18 mouse cellular contexts compared by ENCODE assay signal in the genomic region with DNA sequence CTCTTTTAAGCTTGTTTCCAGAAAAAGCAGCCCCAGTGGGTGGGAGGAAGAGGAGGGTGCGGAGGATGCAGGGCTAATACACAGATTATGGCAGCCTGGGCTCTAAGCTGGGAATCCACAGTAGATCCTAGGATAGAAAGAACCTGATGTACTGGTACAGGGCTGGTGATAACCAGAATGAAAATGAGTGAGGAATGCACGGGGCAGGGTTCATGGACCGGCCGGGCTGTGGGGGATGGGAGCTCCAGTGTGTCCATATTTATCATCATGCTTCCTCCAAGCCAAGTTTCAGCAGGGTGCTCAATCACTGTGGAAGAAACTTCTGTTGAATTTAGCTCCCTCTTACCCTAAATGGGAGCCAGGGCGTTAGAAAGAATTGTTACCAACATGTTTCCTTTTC. TPM values are rescaled to one million over a fixed set of nuclear protein-coding genes. Genes with fewer than 3 reads are reported as not detected.
A peak's percentile ranks its signal among the peaks of the same experiment; 100 is the strongest.
DNase-seq lines count a peak whose midpoint lies in the region; ATAC-seq and TF ChIP-seq lines count a peak whose summit lies in the region.
"Had no signal": no experiment of that assay in that cellular context is flagged by ENCODE, and none has a peak within 500 bp of the region (broad histone marks: within the 10 kb centered on the region; RNA-seq: fewer than 3 reads in every experiment).

No protein-coding gene starts in this region.

- H3K27ac ChIP-seq in liver, postnatal 0 days (ENCODE audit: low read depth), result no peak overlapping the region
- H3K27ac ChIP-seq in liver, embryonic 12.5 days, result no peak overlapping the region
- no peak overlapping the region for H3K27ac ChIP-seq in kidney, postnatal 0 days
- H3K27ac ChIP-seq in stomach, postnatal 0 days (replicated peaks), result peak overlapping the region; percentile 56; the same call in 1 of the 2 replicates
- H3K27ac ChIP-seq in midbrain, embryonic 16.5 days (ENCODE audit: low read length), result no peak overlapping the region
- H3K27ac ChIP-seq: hindbrain, embryonic 13.5 days; limb, embryonic 15.5 days; lung, embryonic 15.5 days had no signal

- H3K9ac ChIP-seq in liver, postnatal 0 days (replicated peaks), result no peak overlapping the region
- no peak overlapping the region for H3K9ac ChIP-seq in liver, embryonic 12.5 days
- H3K9ac ChIP-seq in kidney, postnatal 0 days (ENCODE audit: low read depth, low read length), result no peak overlapping the region
- no peak overlapping the region for H3K9ac ChIP-seq in stomach, postnatal 0 days (ENCODE audit: low read length)
- no peak overlapping the region for H3K9ac ChIP-seq in midbrain, embryonic 16.5 days (ENCODE audit: low read depth, low read length)
- H3K9ac ChIP-seq: hindbrain, embryonic 13.5 days; limb, embryonic 15.5 days; lung, embryonic 15.5 days had no signal

- no peak for TF ChIP-seq EP300 in liver, postnatal 0 days (IDR thresholded peaks at IDR 0.05; ENCODE audit: low read depth)
- TF ChIP-seq EP300 in stomach, postnatal 0 days (optimal IDR thresholded peaks at IDR 0.05), result no peak

- 64% methylated on average over 5 of the region's 5 CpGs for WGBS in liver, postnatal 0 days (ENCODE audit: insufficient replicate concordance)
- WGBS in liver, embryonic 12.5 days (ENCODE audit: insufficient replicate concordance), result 76% methylated on average over 5 of the region's 5 CpGs
- WGBS in kidney, postnatal 0 days, result 62% methylated on average over 5 of the region's 5 CpGs
- 36% methylated on average over 5 of the region's 5 CpGs for WGBS in stomach, postnatal 0 days
- WGBS in midbrain, embryonic 16.5 days, result 81% methylated on average over 5 of the region's 5 CpGs

- DNase-seq in embryo, embryonic 10 days (ENCODE audit: low spot score), result peak; percentile 39
- no peak for DNase-seq in embryo, embryonic 11 days
- DNase-seq in liver, postnatal 0 days, result peak; percentile 42
- DNase-seq in kidney, postnatal 0 days (ENCODE audit: low spot score), result peak; percentile 40
- peak; percentile 77 for DNase-seq in stomach, postnatal 0 days (ENCODE audit: low spot score)
- DNase-seq in lung, postnatal 10 days, result no peak
- DNase-seq: cerebellum, adult 9-10 months; gastrocnemius, postnatal 10 days; midbrain, embryonic 14.5 days; thymus, postnatal 4 days had no signal

- H3K27me3 ChIP-seq in liver, postnatal 0 days (ENCODE audit: insufficient read depth, low read length), result no peaks in the 10 kb centered on the region
- no peaks in the 10 kb centered on the region for H3K27me3 ChIP-seq in liver, embryonic 12.5 days (replicated peaks)
- H3K27me3 ChIP-seq in kidney, postnatal 0 days (ENCODE audit: insufficient read depth, low read length), result no peaks in the 10 kb centered on the region
- H3K27me3 ChIP-seq in stomach, postnatal 0 days (ENCODE audit: control insufficient read depth, insufficient read depth, low read length), result no peaks in the 10 kb centered on the region
- no peaks in the 10 kb centered on the region for H3K27me3 ChIP-seq in midbrain, embryonic 16.5 days (ENCODE audit: control insufficient read depth, insufficient read depth, low read depth, low read length)
- H3K27me3 ChIP-seq: limb, embryonic 15.5 days; lung, embryonic 15.5 days had no signal

- H3K4me2 ChIP-seq in liver, postnatal 0 days (ENCODE audit: low read depth, low read length), result no peak overlapping the region
- H3K4me2 ChIP-seq in liver, embryonic 12.5 days, result no peak overlapping the region
- H3K4me2 ChIP-seq in kidney, postnatal 0 days (ENCODE audit: low read length), result no peak overlapping the region
- no peak overlapping the region for H3K4me2 ChIP-seq in stomach, postnatal 0 days (replicated peaks; ENCODE audit: low read depth)
- no peak overlapping the region for H3K4me2 ChIP-seq in midbrain, embryonic 16.5 days (ENCODE audit: low read length)
- H3K4me2 ChIP-seq: hindbrain, embryonic 13.5 days; limb, embryonic 15.5 days; lung, embryonic 15.5 days had no signal

- no peaks in the 10 kb centered on the region for H3K36me3 ChIP-seq in liver, postnatal 0 days (replicated peaks; ENCODE audit: insufficient read depth, low read length)
- no peaks in the 10 kb centered on the region for H3K36me3 ChIP-seq in liver, embryonic 12.5 days
- H3K36me3 ChIP-seq in kidney, postnatal 0 days (ENCODE audit: insufficient read depth, low read length), result no peaks in the 10 kb centered on the region
- H3K36me3 ChIP-seq in stomach, postnatal 0 days (ENCODE audit: control insufficient read depth, insufficient read depth, low read length), result no peaks in the 10 kb centered on the region
- no peaks in the 10 kb centered on the region for H3K36me3 ChIP-seq in midbrain, embryonic 16.5 days (ENCODE audit: control insufficient read depth, insufficient read depth, low read length)
- H3K36me3 ChIP-seq: hindbrain, embryonic 13.5 days; limb, embryonic 15.5 days; lung, embryonic 15.5 days had no signal

- H3K4me3 ChIP-seq in liver, postnatal 0 days (ENCODE audit: low read depth, low read length), result no peak overlapping the region
- H3K4me3 ChIP-seq in liver, embryonic 12.5 days, result no peak overlapping the region
- no peak overlapping the region for H3K4me3 ChIP-seq in kidney, postnatal 0 days (replicated peaks; ENCODE audit: low read depth, low read length)
- no peak overlapping the region for H3K4me3 ChIP-seq in stomach, postnatal 0 days (ENCODE audit: low read depth, low read length)
- no peak overlapping the region for H3K4me3 ChIP-seq in midbrain, embryonic 16.5 days (ENCODE audit: low read depth, low read length)
- H3K4me3 ChIP-seq: hindbrain, embryonic 13.5 days; limb, embryonic 15.5 days; lung, embryonic 15.5 days had no signal

- no peak for TF ChIP-seq CTCF in liver, postnatal 0 days (IDR thresholded peaks at IDR 0.05; ENCODE audit: low read depth)
- no peak for TF ChIP-seq CTCF in kidney, postnatal 0 days (IDR thresholded peaks at IDR 0.05; ENCODE audit: low read depth)
- no peak for TF ChIP-seq CTCF in stomach, postnatal 0 days (IDR thresholded peaks at IDR 0.05; ENCODE audit: low read depth)

- ATAC-seq in liver, postnatal 0 days, result no peak
- ATAC-seq in liver, embryonic 12.5 days, result no peak
- ATAC-seq in kidney, postnatal 0 days (replicated peaks; ENCODE audit: low FRiP score, low read depth), result no peak
- peak; percentile 50 for ATAC-seq in stomach, postnatal 0 days (ENCODE audit: low FRiP score, low TSS enrichment)
- ATAC-seq in midbrain, embryonic 16.5 days, result no peak

- no peaks in the 10 kb centered on the region for H3K9me3 ChIP-seq in liver, postnatal 0 days (ENCODE audit: low read length)
- no peaks in the 10 kb centered on the region for H3K9me3 ChIP-seq in liver, embryonic 12.5 days (replicated peaks)
- H3K9me3 ChIP-seq in kidney, postnatal 0 days (replicated peaks; ENCODE audit: low read length), result no peaks in the 10 kb centered on the region
- no peaks in the 10 kb centered on the region for H3K9me3 ChIP-seq in stomach, postnatal 0 days (ENCODE audit: control insufficient read depth, low read length)
- H3K9me3 ChIP-seq in midbrain, embryonic 16.5 days (replicated peaks; ENCODE audit: control insufficient read depth, low read length, poor library complexity, severe bottlenecking), result no peaks in the 10 kb centered on the region
- H3K9me3 ChIP-seq: hindbrain, embryonic 13.5 days; limb, embryonic 15.5 days; lung, embryonic 15.5 days had no signal

- peaks cover 12% of the 10 kb centered on the region for H3K4me1 ChIP-seq in liver, postnatal 0 days (ENCODE audit: insufficient read depth)
- peaks cover 41% of the 10 kb centered on the region for H3K4me1 ChIP-seq in liver, embryonic 12.5 days
- no peaks in the 10 kb centered on the region for H3K4me1 ChIP-seq in kidney, postnatal 0 days (replicated peaks; ENCODE audit: insufficient read depth, low read length)
- H3K4me1 ChIP-seq in stomach, postnatal 0 days (replicated peaks; ENCODE audit: control insufficient read depth, insufficient read depth), result no peaks in the 10 kb centered on the region
- H3K4me1 ChIP-seq in midbrain, embryonic 16.5 days (ENCODE audit: control insufficient read depth, insufficient read depth, low read length), result no peaks in the 10 kb centered on the region
- H3K4me1 ChIP-seq: hindbrain, embryonic 13.5 days had no signal

RNA-seq across cellular contexts. Expression of a gene that starts 2.2 kb away (rescaled TPM):
- polyA plus RNA-seq in liver, postnatal 0 days (2015; fragmentation: Nextera tagmentation; extraction: Ambion mirVana), result 12.5 and 13.8 TPM in 2 replicates
- 8.2 and 9.2 TPM in 2 replicates for polyA plus RNA-seq in liver, embryonic 12.5 days (2016; fragmentation: Nextera tagmentation; extraction: Ambion mirVana)
- 14.0 and 14.1 TPM in 2 replicates for polyA plus RNA-seq in kidney, postnatal 0 days (2015; fragmentation: Nextera tagmentation; extraction: Ambion mirVana)
- 13.4 and 13.7 TPM in 2 replicates for polyA plus RNA-seq in stomach, postnatal 0 days (2015; fragmentation: Nextera tagmentation; extraction: Ambion mirVana)
- polyA plus RNA-seq in midbrain, embryonic 16.5 days (2015; fragmentation: Nextera tagmentation; extraction: Ambion mirVana), result 5.2 and 5.5 TPM in 2 replicates

RNA-seq across cellular contexts. Expression of a gene that starts 5.9 kb away (rescaled TPM):
- polyA plus RNA-seq in liver, postnatal 0 days (2015; fragmentation: Nextera tagmentation; extraction: Ambion mirVana), result 17.6 and 17.7 TPM in 2 replicates
- 11.4 and 12.4 TPM in 2 replicates for polyA plus RNA-seq in liver, embryonic 12.5 days (2016; fragmentation: Nextera tagmentation; extraction: Ambion mirVana)
- polyA plus RNA-seq in kidney, postnatal 0 days (2015; fragmentation: Nextera tagmentation; extraction: Ambion mirVana), result 18.7 and 23.5 TPM in 2 replicates
- polyA plus RNA-seq in stomach, postnatal 0 days (2015; fragmentation: Nextera tagmentation; extraction: Ambion mirVana), result 18.5 and 21.6 TPM in 2 replicates
- 6.4 and 7.6 TPM in 2 replicates for polyA plus RNA-seq in midbrain, embryonic 16.5 days (2015; fragmentation: Nextera tagmentation; extraction: Ambion mirVana)
- polyA plus RNA-seq: large intestine, adult 2 months; spleen, adult 2 months; testis, adult 2 months had no signal

RNA-seq across cellular contexts. Expression of a gene that starts 10.2 kb away (rescaled TPM):
- polyA plus RNA-seq in liver, postnatal 0 days (2015; fragmentation: Nextera tagmentation; extraction: Ambion mirVana), result 6.4 and 6.8 TPM in 2 replicates
- 14.1 and 15.0 TPM in 2 replicates for polyA plus RNA-seq in liver, embryonic 12.5 days (2016; fragmentation: Nextera tagmentation; extraction: Ambion mirVana)
- polyA plus RNA-seq in kidney, postnatal 0 days (2015; fragmentation: Nextera tagmentation; extraction: Ambion mirVana), result 18.9 and 20.6 TPM in 2 replicates
- 454 and 488 TPM in 2 replicates for polyA plus RNA-seq in stomach, postnatal 0 days (2015; fragmentation: Nextera tagmentation; extraction: Ambion mirVana)
- polyA plus RNA-seq in midbrain, embryonic 16.5 days (2015; fragmentation: Nextera tagmentation; extraction: Ambion mirVana), result 3.7 and 3.9 TPM in 2 replicates

RNA-seq across cellular contexts. Expression of a gene that starts 37.8 kb away (rescaled TPM):
- polyA plus RNA-seq in liver, postnatal 0 days (2015; fragmentation: Nextera tagmentation; extraction: Ambion mirVana), result 16.0 and 16.2 TPM in 2 replicates
- polyA plus RNA-seq in liver, embryonic 12.5 days (2016; fragmentation: Nextera tagmentation; extraction: Ambion mirVana), result 38.8 and 39.0 TPM in 2 replicates
- polyA plus RNA-seq in kidney, postnatal 0 days (2015; fragmentation: Nextera tagmentation; extraction: Ambion mirVana), result 102 TPM in 2 replicates
- 98.0 and 99.6 TPM in 2 replicates for polyA plus RNA-seq in stomach, postnatal 0 days (2015; fragmentation: Nextera tagmentation; extraction: Ambion mirVana)
- 219 and 224 TPM in 2 replicates for polyA plus RNA-seq in midbrain, embryonic 16.5 days (2015; fragmentation: Nextera tagmentation; extraction: Ambion mirVana)

RNA-seq across cellular contexts. Expression of a gene that starts 53.7 kb away (rescaled TPM):
- 0.06 TPM in 1 of 2 replicates, not detected in the other for polyA plus RNA-seq in liver, postnatal 0 days (2015; fragmentation: Nextera tagmentation; extraction: Ambion mirVana)
- polyA plus RNA-seq in liver, embryonic 12.5 days (2016; fragmentation: Nextera tagmentation; extraction: Ambion mirVana), result 0.12 and 0.14 TPM in 2 replicates
- polyA plus RNA-seq in kidney, postnatal 0 days (2015; fragmentation: Nextera tagmentation; extraction: Ambion mirVana), result 0.40 and 0.54 TPM in 2 replicates
- polyA plus RNA-seq in stomach, postnatal 0 days (2015; fragmentation: Nextera tagmentation; extraction: Ambion mirVana), result 0.11 and 0.13 TPM in 2 replicates
- polyA plus RNA-seq in midbrain, embryonic 16.5 days (2015; fragmentation: Nextera tagmentation; extraction: Ambion mirVana), result 3.0 and 3.3 TPM in 2 replicates

Comparison
In these comparisons a context has a peak if more than half of its experiments do, and no peak if none do; other contexts are left out.
1. DNase-seq: peak in embryo, embryonic 10 days (single experiment), liver, postnatal 0 days (single experiment), kidney, postnatal 0 days (single experiment) and stomach, postnatal 0 days (single experiment); none in embryo, embryonic 11 days (single experiment) and lung, postnatal 10 days (single experiment).
2. RNA of a gene that starts 10.2 kb away (polyA plus RNA-seq): 454 to 488 TPM in stomach, postnatal 0 days; 18.9 to 20.6 TPM in kidney, postnatal 0 days, 14.1 to 15.0 TPM in liver, embryonic 12.5 days, 6.4 to 6.8 TPM in liver, postnatal 0 days and 3.7 to 3.9 TPM in midbrain, embryonic 16.5 days; every median in the first group is over 10 times any median in the second.